Mouse (Mus musculus) intestine, embryonic 15.5 days (tissue): Measurements from ENCODE around the gene Got1. TPM values are rescaled to one million over a fixed set of nuclear protein-coding genes. Genes with fewer than 3 reads are reported as not detected.

ENCODE experiments used
- ATAC-seq: fragments of 200-750 bp; cut with Nextera tagmentation; 2 replicates; pipeline ENCODE4 v1.8.0; 2017; ENCODE audit warnings: moderate TSS enrichment, moderate library complexity
- H3K27ac ChIP-seq: fragments of 300-500 bp; sonication (generic); 2 replicates; pipeline ENCODE4 v1.5.1; 2015; ENCODE audit warnings: mild to moderate bottlenecking, inconsistent platforms
- H3K27me3 ChIP-seq: fragments of 300-500 bp; sonication (generic); replicated peaks from 2 replicates; pipeline ENCODE4 v1.6.1; 2015; ENCODE audit warnings: inconsistent platforms
- H3K36me3 ChIP-seq: fragments of 300-500 bp; sonication (generic); 2 replicates; pipeline ENCODE4 v1.6.1; 2015; ENCODE audit warnings: inconsistent platforms
- H3K4me1 ChIP-seq: fragments of 300-500 bp; sonication (generic); replicated peaks from 2 replicates; pipeline ENCODE4 v1.6.1; 2015; ENCODE audit warnings: inconsistent platforms
- H3K4me2 ChIP-seq: fragments of 300-500 bp; sonication (generic); replicated peaks from 2 replicates; pipeline ENCODE4 v1.6.1; 2015; ENCODE audit warnings: mild to moderate bottlenecking, inconsistent platforms
- H3K4me3 ChIP-seq: fragments of 300-500 bp; sonication (generic); replicated peaks from 2 replicates; pipeline ENCODE4 v1.5.1; 2015; ENCODE audit warnings: inconsistent platforms
- H3K9ac ChIP-seq: fragments of 300-500 bp; sonication (generic); 2 replicates; pipeline ENCODE4 v1.6.1; 2015; ENCODE audit warnings: inconsistent platforms
- H3K9me3 ChIP-seq: fragments of 300-500 bp; sonication (generic); 2 replicates; pipeline ENCODE4 v1.6.1; 2016; ENCODE audit warnings: inconsistent platforms
- WGBS: fragments of 180-500 bp; shearing (Covaris S2); methylation state at CpG from one replicate; pipeline ENCODE4 v1.1.7; 2015; 5-methylcytosine and 5-hydroxymethylcytosine counted together
- polyA plus RNA-seq: library from polyadenylated mRNA; unstranded; fragments of >200 nt; fragmentation: Nextera tagmentation; extraction: Ambion mirVana; gene quantifications from 2 replicates; pipeline ENCODE4 v1.2.1, GENCODE M21; 2015

The Got1 gene
- polyA plus RNA-seq, 1 experiment from 2014 or later = 60.7 TPM

DNA sequence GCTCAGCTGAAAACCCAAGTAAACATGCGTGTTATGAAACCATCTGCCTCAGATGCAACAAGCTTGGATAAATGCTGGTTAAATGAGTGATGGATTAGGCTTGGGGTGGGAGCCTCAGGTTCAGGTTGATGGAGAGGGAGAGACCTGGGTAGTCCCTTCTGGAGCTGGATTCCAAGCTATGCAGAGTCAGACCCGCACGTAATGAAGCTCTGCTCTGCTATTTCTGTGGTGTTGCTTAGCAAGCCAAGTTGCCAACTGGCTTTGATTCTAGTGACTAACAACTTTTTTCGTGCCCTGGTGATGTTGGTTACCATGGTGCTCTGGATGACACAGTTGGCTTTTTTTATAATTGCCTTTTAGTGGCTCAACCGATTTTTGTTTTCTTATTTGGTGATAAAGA is 72.2 kb downstream of the Got1 start:
- no peak overlapping the region for H3K4me3 ChIP-seq
- 84% methylated on average over 5 of the region's 5 CpGs for WGBS
- no peak for ATAC-seq
- no peaks in the 10 kb centered on the region for H3K36me3 ChIP-seq
- no peaks in the 10 kb centered on the region for H3K9me3 ChIP-seq
- no peak overlapping the region for H3K4me2 ChIP-seq
- no peaks in the 10 kb centered on the region for H3K4me1 ChIP-seq
- H3K27ac ChIP-seq = no peak overlapping the region
- no peaks in the 10 kb centered on the region for H3K27me3 ChIP-seq
- H3K9ac ChIP-seq = no peak overlapping the region

GRCm38 (mm10) chr19:43451563-43451962 is 72.8 kb downstream of the Got1 start:
- 86% methylated on average over 10 of the region's 10 CpGs for WGBS
- Histone ChIP-seq H3K27ac (no peak overlapping the region), H3K4me1 (no peaks in the 10 kb centered on the region), H3K4me3 (no peak overlapping the region), H3K4me2 (no peak overlapping the region), H3K36me3 (no peaks in the 10 kb centered on the region), H3K9ac (no peak overlapping the region), H3K9me3 (no peaks in the 10 kb centered on the region), H3K27me3 (no peaks in the 10 kb centered on the region)
- ATAC-seq = no peak

Other genes with a start within 250 kb of the Got1 start
- 14.0 and 17.5 TPM in 2 replicates for gene Hpse2, start 136.2 kb downstream of the Got1 start, polyA plus RNA-seq
- 0.64 and 0.93 TPM in 2 replicates for gene Cnnm1, start 84.2 kb downstream of the Got1 start, polyA plus RNA-seq
- gene Nkx2-3, start 87.7 kb upstream of the Got1 start, polyA plus RNA-seq = 80.9 and 88.1 TPM in 2 replicates
- 19.1 and 19.9 TPM in 2 replicates for gene Slc25a28, start 150.3 kb upstream of the Got1 start, polyA plus RNA-seq
- gene Entpd7, start 165.1 kb upstream of the Got1 start, polyA plus RNA-seq = 21.1 and 24.4 TPM in 2 replicates
- 24.8 and 25.9 TPM in 2 replicates for gene Cutc, start 228.4 kb upstream of the Got1 start, polyA plus RNA-seq
- gene Cox15, start 228.4 kb upstream of the Got1 start, polyA plus RNA-seq = 12.2 and 14.2 TPM in 2 replicates